Mouse (Mus musculus) intestine, embryonic 14.5 days (tissue): Measurements from ENCODE around the gene Cdh12. TPM values are rescaled to one million over a fixed set of nuclear protein-coding genes. Genes with fewer than 3 reads are reported as not detected.

Experiments
- ATAC-seq: fragments of 200-750 bp; cut with Nextera tagmentation; replicated peaks from 2 replicates; pipeline ENCODE4 v1.8.0; 2017; ENCODE audit warnings: low read depth, moderate number of reproducible peaks, moderate TSS enrichment, moderate library complexity; ENCODE audit not compliant: low FRiP score, low TSS enrichment
- DNase-seq: peaks from one replicate; pipeline ENCODE4 v3.0.0-alpha.2; 2018; ENCODE audit warnings: low spot score
- H3K27ac ChIP-seq: fragments of 300-500 bp; sonication (generic); 2 replicates; pipeline ENCODE4 v1.5.1; 2014; ENCODE audit warnings: low read depth, mild to moderate bottlenecking, control low read depth
- H3K27me3 ChIP-seq: fragments of 300-500 bp; sonication (generic); replicated peaks from 2 replicates; pipeline ENCODE4 v1.6.1; 2014; ENCODE audit warnings: low read length, control low read depth; ENCODE audit not compliant: control insufficient read depth, insufficient read depth
- H3K36me3 ChIP-seq: fragments of 300-500 bp; sonication (generic); 2 replicates; pipeline ENCODE4 v1.6.1; 2014; ENCODE audit warnings: low read length, control low read depth; ENCODE audit not compliant: control insufficient read depth, insufficient read depth
- H3K4me1 ChIP-seq: fragments of 300-500 bp; sonication (generic); replicated peaks from 2 replicates; pipeline ENCODE4 v1.6.1; 2014; ENCODE audit warnings: low read length, control low read depth, mixed read lengths; ENCODE audit not compliant: control insufficient read depth, insufficient read depth
- H3K4me2 ChIP-seq: fragments of 300-500 bp; sonication (generic); 2 replicates; pipeline ENCODE4 v1.6.1; 2014; ENCODE audit warnings: low read length
- H3K4me3 ChIP-seq: fragments of 300-500 bp; sonication (generic); 2 replicates; pipeline ENCODE4 v1.5.1; 2014; ENCODE audit warnings: low read depth, low read length, control low read depth, mixed read lengths
- H3K9ac ChIP-seq: fragments of 300-500 bp; sonication (generic); 2 replicates; pipeline ENCODE4 v1.6.1; 2014; ENCODE audit warnings: mild to moderate bottlenecking, low read length
- H3K9me3 ChIP-seq: fragments of 300-500 bp; sonication (generic); 2 replicates; pipeline ENCODE4 v1.6.1; 2016; ENCODE audit warnings: low read length, control low read depth; ENCODE audit not compliant: control insufficient read depth
- WGBS: fragments of 180-500 bp; shearing (Covaris S2); extraction: QIAGEN DNeasy Blood & Tissue Kit; methylation state at CpG from one replicate; pipeline ENCODE4 v1.1.7; 2014; 5-methylcytosine and 5-hydroxymethylcytosine counted together
- polyA plus RNA-seq: library from polyadenylated mRNA; unstranded; fragments of >200 nt; fragmentation: Nextera tagmentation; extraction: Ambion mirVana; gene quantifications from 2 replicates; pipeline ENCODE4 v1.2.1, GENCODE M21; 2014

Gene Cdh12
- polyA plus RNA-seq, 1 experiment from 2014 or later = 0.97 TPM

GRCm38 (mm10) chr15:20796999-20797398 lies 347.9 kb downstream of the Cdh12 start:
- H3K27me3 ChIP-seq = no peaks in the 10 kb centered on the region
- H3K9ac ChIP-seq = no peak overlapping the region
- no peak overlapping the region for H3K4me3 ChIP-seq
- no peaks in the 10 kb centered on the region for H3K36me3 ChIP-seq
- no peak overlapping the region for H3K27ac ChIP-seq
- peak; percentile 51 for DNase-seq
- no peaks in the 10 kb centered on the region for H3K4me1 ChIP-seq
- no peaks in the 10 kb centered on the region for H3K9me3 ChIP-seq
- no peak overlapping the region for H3K4me2 ChIP-seq
- 46% methylated on average over 4 of the region's 4 CpGs for WGBS
- ATAC-seq = no peak

- Histone ChIP-seq H3K4me1 (no peaks in the 10 kb centered on the region), H3K4me3 (no peak overlapping the region), H3K9ac (no peak overlapping the region), H3K4me2 (no peak overlapping the region), H3K27me3 (no peaks in the 10 kb centered on the region), H3K36me3 (no peaks in the 10 kb centered on the region), H3K27ac (no peak overlapping the region), H3K9me3 (no peaks in the 10 kb centered on the region)
- WGBS = 93% methylated on average over 2 of the region's 2 CpGs
- ATAC-seq (no peak), DNase-seq (no peak)
Measured at GRCm38 (mm10) chr15:20798541-20798940, 349.5 kb downstream of the Cdh12 start.

- H3K4me2 ChIP-seq = no peak overlapping the region
- no peaks in the 10 kb centered on the region for H3K27me3 ChIP-seq
- DNase-seq (no peak), ATAC-seq (no peak)
- 50% methylated on average over 1 of the region's 1 CpGs for WGBS
- no peaks in the 10 kb centered on the region for H3K9me3 ChIP-seq
- H3K4me3 ChIP-seq = no peak overlapping the region
- no peak overlapping the region for H3K27ac ChIP-seq
- 0 out of 2 replicates have a peak, but pooled peaks cover 3% of the 10 kb centered on the region for H3K4me1 ChIP-seq
- no peaks in the 10 kb centered on the region for H3K36me3 ChIP-seq
- H3K9ac ChIP-seq = no peak overlapping the region
Measured at GRCm38 (mm10) chr15:20835887-20836286, 386.8 kb downstream of the Cdh12 start.

- no peaks in the 10 kb centered on the region for H3K36me3 ChIP-seq
- H3K9ac ChIP-seq = no peak overlapping the region
- 0 out of 2 replicates have a peak, but pooled peaks cover 3% of the 10 kb centered on the region for H3K4me1 ChIP-seq
- 21% methylated on average over 3 of the region's 3 CpGs for WGBS
- H3K4me2 ChIP-seq = no peak overlapping the region
- no peaks in the 10 kb centered on the region for H3K9me3 ChIP-seq
- no peak overlapping the region for H3K4me3 ChIP-seq
- ATAC-seq = peak; percentile 70; the same call in 1 of the 2 replicates
- H3K27me3 ChIP-seq = no peaks in the 10 kb centered on the region
- DNase-seq = no peak
- no peak overlapping the region for H3K27ac ChIP-seq
Measured at GRCm38 (mm10) chr15:20836991-20837390, 387.9 kb downstream of the Cdh12 start.

- Histone ChIP-seq H3K9me3 (no peaks in the 10 kb centered on the region), H3K4me1 (0 out of 2 replicates have a peak, but pooled peaks cover 3% of the 10 kb centered on the region), H3K27me3 (no peaks in the 10 kb centered on the region), H3K27ac (no peak overlapping the region), H3K4me2 (no peak overlapping the region), H3K4me3 (no peak overlapping the region), H3K36me3 (no peaks in the 10 kb centered on the region), H3K9ac (no peak overlapping the region)
- WGBS = 89% methylated on average over 5 of the region's 5 CpGs
- DNase-seq (no peak), ATAC-seq (no peak)
Measured at GRCm38 (mm10) chr15:20841479-20841878, 392.4 kb downstream of the Cdh12 start.

- Histone ChIP-seq H3K4me3 (no peak overlapping the region), H3K4me2 (no peak overlapping the region), H3K4me1 (no peaks in the 10 kb centered on the region), H3K27me3 (no peaks in the 10 kb centered on the region), H3K27ac (no peak overlapping the region), H3K9ac (no peak overlapping the region), H3K9me3 (no peaks in the 10 kb centered on the region), H3K36me3 (no peaks in the 10 kb centered on the region)
- WGBS = 49% methylated on average over 2 of the region's 2 CpGs
- DNase-seq (no peak), ATAC-seq (no peak)
Measured at GRCm38 (mm10) chr15:20863076-20863475, 414.0 kb downstream of the Cdh12 start.

GRCm38 (mm10) chr15:20872518-20872917 lies 423.5 kb downstream of the Cdh12 start:
- Histone ChIP-seq H3K27me3 (no peaks in the 10 kb centered on the region), H3K4me1 (no peaks in the 10 kb centered on the region), H3K9ac (no peak overlapping the region), H3K9me3 (no peaks in the 10 kb centered on the region), H3K36me3 (no peaks in the 10 kb centered on the region), H3K27ac (no peak overlapping the region), H3K4me2 (no peak overlapping the region), H3K4me3 (no peak overlapping the region)
- ATAC-seq = no peak
- WGBS = 89% methylated on average over 1 of the region's 1 CpGs
- no peak for DNase-seq

- Histone ChIP-seq H3K36me3 (no peaks in the 10 kb centered on the region), H3K9me3 (no peaks in the 10 kb centered on the region), H3K27ac (no peak overlapping the region), H3K4me1 (no peaks in the 10 kb centered on the region), H3K27me3 (no peaks in the 10 kb centered on the region), H3K4me3 (no peak overlapping the region), H3K4me2 (no peak overlapping the region), H3K9ac (no peak overlapping the region)
- WGBS = 90% methylated on average over 2 of the region's 2 CpGs
- no peak for DNase-seq
- no peak for ATAC-seq
Measured at GRCm38 (mm10) chr15:20876993-20877392, 427.9 kb downstream of the Cdh12 start.

- Histone ChIP-seq H3K4me1 (no peaks in the 10 kb centered on the region), H3K27me3 (no peaks in the 10 kb centered on the region), H3K9ac (no peak overlapping the region), H3K4me2 (no peak overlapping the region), H3K4me3 (no peak overlapping the region), H3K9me3 (no peaks in the 10 kb centered on the region), H3K27ac (no peak overlapping the region), H3K36me3 (no peaks in the 10 kb centered on the region)
- no peak for DNase-seq
- 85% methylated on average over 3 of the region's 3 CpGs for WGBS
- no peak for ATAC-seq
Measured at GRCm38 (mm10) chr15:20893471-20893870, 444.4 kb downstream of the Cdh12 start.
